Mouse (Mus musculus) liver, embryonic 14.5 days (tissue): ENCODE measurements around the gene Asic1. TPM values are rescaled to one million over a fixed set of nuclear protein-coding genes. Genes with fewer than 3 reads are reported as not detected.

ENCODE experiments used
- ATAC-seq: fragments of 200-750 bp; cut with Nextera tagmentation; 2 replicates; pipeline ENCODE4 v1.8.0; 2017; ENCODE audit warnings: moderate number of reproducible peaks, mild to moderate bottlenecking, moderate library complexity; ENCODE audit not compliant: insufficient read depth
- DNase-seq, 3 experiments: peaks; one replicate each; pipeline ENCODE4 v3.0.0-alpha.2; 2012 to 2013; ENCODE audit warnings: low read depth in 3 of 3, low spot score in 3 of 3
- H3K27ac ChIP-seq: fragments of 300-500 bp; sonication (generic); 2 replicates; pipeline ENCODE4 v1.5.1; 2014; ENCODE audit warnings: moderate library complexity, mild to moderate bottlenecking, control low read depth, inconsistent platforms
- H3K27me3 ChIP-seq: fragments of 300-500 bp; sonication (generic); 2 replicates; pipeline ENCODE4 v1.6.1; 2014; ENCODE audit warnings: mild to moderate bottlenecking, low read length, moderate library complexity; ENCODE audit not compliant: control insufficient read depth, insufficient read depth
- H3K36me3 ChIP-seq: fragments of 300-500 bp; sonication (generic); replicated peaks from 2 replicates; pipeline ENCODE4 v1.6.1; 2014; ENCODE audit warnings: low read depth; ENCODE audit not compliant: control insufficient read depth, insufficient read depth
- H3K4me1 ChIP-seq, 2 experiments: fragments of 200-500 bp in 1 of 2; fragments of 300-500 bp in 1 of 2; sonication (generic) in 1 of 2; replicated peaks; 2 replicates each; pipeline ENCODE4 v1.6.1; 2012 to 2014; ENCODE audit warnings: antibody characterized with exemption in 1 of 2, inconsistent platforms in 1 of 2, low read length in 1 of 2; ENCODE audit not compliant: control insufficient read depth in 2 of 2, insufficient read depth in 2 of 2
- H3K4me2 ChIP-seq: fragments of 300-500 bp; sonication (generic); 2 replicates; pipeline ENCODE4 v1.6.1; 2014; ENCODE audit warnings: low read depth, mild to moderate bottlenecking, control low read depth, moderate library complexity
- H3K4me3 ChIP-seq, 2 experiments: fragments of 200-500 bp in 1 of 2; fragments of 300-500 bp in 1 of 2; sonication (generic) in 1 of 2; 2 replicates each; pipeline ENCODE4 v1.5.1; 2012 to 2014; ENCODE audit warnings: low read depth in 2 of 2, low read length in 2 of 2, mild to moderate bottlenecking in 2 of 2, control low read depth in 1 of 2, inconsistent platforms in 1 of 2, moderate library complexity in 1 of 2; ENCODE audit not compliant: insufficient read depth in 1 of 2
- H3K9ac ChIP-seq: fragments of 300-500 bp; sonication (generic); replicated peaks from 2 replicates; pipeline ENCODE4 v1.6.1; 2014; ENCODE audit warnings: mild to moderate bottlenecking, control low read depth, moderate library complexity
- H3K9me3 ChIP-seq: fragments of 300-500 bp; sonication (generic); 2 replicates; pipeline ENCODE4 v1.6.1; 2016; ENCODE audit warnings: low read length, mixed read lengths; ENCODE audit not compliant: control insufficient read depth
- CTCF ChIP-seq: IDR thresholded peaks from 2 replicates; pipeline ENCODE4 v1.5.1; 2016; ENCODE audit warnings: antibody characterized with exemption, low read depth, control low read depth
- EP300 ChIP-seq: IDR thresholded peaks from 2 replicates; pipeline ENCODE4 v1.6.1; 2016; ENCODE audit warnings: antibody characterized with exemption, low read depth
- WGBS: fragments of 180-500 bp; shearing (Covaris S2); extraction: QIAGEN DNeasy Blood & Tissue Kit; methylation state at CpG from one replicate; pipeline ENCODE4 v1.1.7; 2014; ENCODE audit not compliant: insufficient replicate concordance; 5-methylcytosine and 5-hydroxymethylcytosine counted together
- polyA plus RNA-seq, 2 experiments: library from polyadenylated mRNA; depleted of rRNA in 1 of 2; stranded (reverse) in 1 of 2; unstranded in 1 of 2; fragments of >200 nt; fragmentation: Nextera tagmentation in 1 of 2; extraction: Ambion mirVana in 1 of 2; gene quantifications; 2 replicates each; pipeline versions ENCODE4 v1.2.1 to v1.2.3; 2012 to 2014

Gene Asic1
- polyA plus RNA-seq (2012; rRNA removed), result 0.15 and 0.34 TPM in 2 replicates
- polyA plus RNA-seq (2014; fragmentation: Nextera tagmentation; extraction: Ambion mirVana), result 0.04 and 0.06 TPM in 2 replicates

GRCm38 (mm10) chr15:99670154-99670821 lies at the start of gene Asic1:
Gene Asic1, plus strand, starts transcription at chr15:99670368.
- ATAC-seq, result peak; percentile 60; the same call in 1 of the 2 replicates
- Histone ChIP-seq H3K4me3 (peak within 1 kb of the TSS in 1 of 2 experiments; percentile 32; a peak in 2 of 4 replicates), H3K36me3 (no peaks in the 10 kb centered on the region), H3K4me2 (peak within 1 kb of the TSS; percentile 54), H3K9ac (no peak within 1 kb of the TSS), H3K27me3 (peaks cover 77% of the 10 kb centered on the region), H3K27ac (no peak within 1 kb of the TSS), H3K9me3 (no peaks in the 10 kb centered on the region), H3K4me1 (peaks cover under 1 to 4% of the 10 kb centered on the region in 2 experiments)
- no peak for DNase-seq
- WGBS, result under 1% methylated on average over 72 of the region's 74 CpGs
- TF ChIP-seq EP300 (no peak), CTCF (0 out of 2 replicates have a peak, but pooled peaks have one; percentile 1)

GRCm38 (mm10) chr15:99622063-99622462 lies 48.1 kb upstream of the Asic1 start:
- H3K9me3 ChIP-seq, result no peaks in the 10 kb centered on the region
- no peak for ATAC-seq
- H3K4me1 ChIP-seq, result no peaks in the 10 kb centered on the region
- H3K36me3 ChIP-seq, result peaks cover 73% of the 10 kb centered on the region
- H3K27ac ChIP-seq, result no peak overlapping the region
- TF ChIP-seq CTCF (no peak), EP300 (no peak)
- H3K9ac ChIP-seq, result no peak overlapping the region
- H3K27me3 ChIP-seq, result no peaks in the 10 kb centered on the region
- no peak overlapping the region for H3K4me3 ChIP-seq
- DNase-seq, result no peak
- H3K4me2 ChIP-seq, result no peak overlapping the region
- WGBS, result 93% methylated on average over 11 of the region's 11 CpGs

- Histone ChIP-seq H3K9ac (no peak overlapping the region), H3K4me2 (no peak overlapping the region), H3K4me1 (no peaks in the 10 kb centered on the region), H3K27me3 (no peaks in the 10 kb centered on the region), H3K27ac (no peak overlapping the region), H3K9me3 (no peaks in the 10 kb centered on the region), H3K36me3 (peaks cover 99% of the 10 kb centered on the region), H3K4me3 (no peak overlapping the region)
- TF ChIP-seq CTCF (peak; percentile 58), EP300 (no peak)
- no peak for ATAC-seq
- DNase-seq, result no peak
Measured at GRCm38 (mm10) chr15:99631618-99632017, 38.5 kb upstream of the Asic1 start.

DNA sequence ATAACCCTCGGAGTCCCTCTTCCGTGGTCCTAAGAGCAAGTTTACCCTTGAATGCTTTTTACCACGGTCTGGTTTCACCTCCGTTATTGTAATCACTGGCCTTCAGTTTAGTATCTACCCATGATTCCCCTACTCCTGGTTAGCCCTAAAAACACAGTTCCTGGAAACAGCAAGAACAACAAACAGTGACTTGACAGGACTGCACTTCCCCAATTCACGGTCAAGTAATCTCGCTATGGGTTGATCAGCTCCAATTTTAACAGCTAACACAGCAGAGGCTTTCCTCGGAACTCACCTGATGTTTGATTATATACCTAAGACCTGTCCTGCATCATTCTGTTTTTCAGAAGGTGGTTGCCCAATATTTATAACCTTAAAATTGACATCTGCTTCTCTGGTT lies 35.5 kb upstream of the Asic1 start:
- H3K4me3 ChIP-seq, result no peak overlapping the region
- no peak for TF ChIP-seq EP300
- TF ChIP-seq CTCF, result no peak
- no peaks in the 10 kb centered on the region for H3K4me1 ChIP-seq
- 79% methylated on average over 7 of the region's 7 CpGs for WGBS
- ATAC-seq (no peak), DNase-seq (no peak)
- H3K36me3 ChIP-seq, result peaks cover 99% of the 10 kb centered on the region
- no peak overlapping the region for H3K9ac ChIP-seq
- no peak overlapping the region for H3K4me2 ChIP-seq
- no peak overlapping the region for H3K27ac ChIP-seq
- H3K9me3 ChIP-seq, result no peaks in the 10 kb centered on the region
- H3K27me3 ChIP-seq, result no peaks in the 10 kb centered on the region

DNA sequence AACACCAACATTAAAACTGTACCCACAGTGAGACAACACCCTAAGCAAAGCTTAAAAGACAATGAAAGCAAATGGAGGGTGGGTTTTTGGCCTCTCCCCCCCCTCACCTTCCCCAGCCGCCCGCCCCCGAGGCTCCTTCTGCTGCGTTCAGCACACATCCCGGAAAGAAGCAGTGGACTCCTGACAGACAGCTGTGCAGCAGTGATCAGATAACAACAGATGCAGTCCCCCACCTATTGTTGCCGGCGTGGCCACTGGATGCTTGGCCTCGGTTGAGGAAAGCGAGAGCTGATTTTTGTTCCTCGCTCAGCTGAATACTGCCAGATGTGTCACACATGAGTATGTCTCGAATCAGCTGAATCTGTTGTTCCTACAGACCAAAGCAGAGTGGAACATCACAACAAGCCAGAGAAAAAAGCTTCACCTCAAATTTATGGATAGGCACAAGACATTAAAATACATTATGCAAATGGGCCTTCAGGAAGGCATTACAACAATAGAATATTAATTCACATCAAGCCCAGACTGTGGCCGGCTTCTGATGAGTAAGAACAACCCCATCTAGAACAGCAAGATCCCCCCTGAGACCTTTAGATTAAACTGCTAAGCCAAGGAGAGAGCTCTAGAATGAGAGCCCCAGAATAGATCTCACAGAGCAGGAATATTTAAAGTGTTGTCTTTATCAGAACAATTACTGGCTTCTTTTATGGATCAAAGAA lies 32.6 kb upstream of the Asic1 start:
- WGBS, result 87% methylated on average over 12 of the region's 12 CpGs
- H3K9ac ChIP-seq, result no peak overlapping the region
- no peaks in the 10 kb centered on the region for H3K27me3 ChIP-seq
- no peaks in the 10 kb centered on the region for H3K4me1 ChIP-seq
- TF ChIP-seq EP300 (no peak), CTCF (no peak)
- no peak overlapping the region for H3K4me3 ChIP-seq
- ATAC-seq (no peak), DNase-seq (no peak)
- H3K9me3 ChIP-seq, result no peaks in the 10 kb centered on the region
- H3K4me2 ChIP-seq, result no peak overlapping the region
- peaks cover 88% of the 10 kb centered on the region for H3K36me3 ChIP-seq
- no peak overlapping the region for H3K27ac ChIP-seq
